Mouse (Mus musculus) MEL (cell line): ENCODE measurements around the gene Rcan2. TPM values are rescaled to one million over a fixed set of nuclear protein-coding genes. Genes with fewer than 3 reads are reported as not detected.

Experiments
- DNase-seq: peaks from one replicate; pipeline ENCODE4 v3.0.0; 2011; ENCODE audit warnings: low read depth, low spot score
- H3K27ac ChIP-seq: 2 replicates; pipeline ENCODE4 v1.5.1; 2012; ENCODE audit warnings: low read depth, mild to moderate bottlenecking, control low read depth, low read length, moderate library complexity; ENCODE audit not compliant: control insufficient read depth
- H3K27me3 ChIP-seq, 2 experiments: fragments of 150-350 bp in 1 of 2; sonication (generic) in 1 of 2; 2 replicates each; pipeline ENCODE4 v1.6.1; 2012; ENCODE audit warnings: low read length in 2 of 2, mild to moderate bottlenecking in 2 of 2, improper control_type of control experiment in 1 of 2, moderate library complexity in 1 of 2; ENCODE audit not compliant: insufficient read depth in 2 of 2, control insufficient read depth in 1 of 2
- H3K36me3 ChIP-seq, 2 experiments: 2 replicates each; pipeline ENCODE4 v1.6.1; 2012 to 2014; ENCODE audit warnings: low read length in 2 of 2, improper control_type of control experiment in 1 of 2, inconsistent platforms in 1 of 2, mild to moderate bottlenecking in 1 of 2; ENCODE audit not compliant: insufficient read depth in 2 of 2, control insufficient read depth in 1 of 2
- H3K4me1 ChIP-seq, 2 experiments: fragments of 150-350 bp in 1 of 2; sonication (generic) in 1 of 2; 2 replicates each; pipeline ENCODE4 v1.6.1; 2012; ENCODE audit warnings: low read length in 2 of 2, improper control_type of control experiment in 1 of 2, mild to moderate bottlenecking in 1 of 2; ENCODE audit not compliant: insufficient read depth in 2 of 2, control insufficient read depth in 1 of 2
- H3K4me3 ChIP-seq, 2 experiments: fragments of 150-350 bp in 1 of 2; sonication (generic) in 1 of 2; 2 replicates each; pipeline ENCODE4 v1.5.1; 2012; ENCODE audit warnings: low read depth in 2 of 2, low read length in 2 of 2, mild to moderate bottlenecking in 2 of 2, moderate library complexity in 2 of 2, control low read depth in 1 of 2, improper control_type of control experiment in 1 of 2; ENCODE audit not compliant: control insufficient read depth in 1 of 2, insufficient read depth in 1 of 2
- H3K79me2 ChIP-seq: 2 replicates; pipeline ENCODE4 v1.6.1; 2012; ENCODE audit warnings: mild to moderate bottlenecking, low read length, moderate library complexity; ENCODE audit not compliant: control insufficient read depth, poor library complexity, insufficient read depth
- H3K9ac ChIP-seq: 2 replicates; pipeline ENCODE4 v1.6.1; 2012; ENCODE audit warnings: low read depth, mild to moderate bottlenecking, control low read depth, low read length, moderate library complexity; ENCODE audit not compliant: control insufficient read depth, poor library complexity, severe bottlenecking
- H3K9me3 ChIP-seq: fragments of 150-350 bp; sonication (generic); replicated peaks from 2 replicates; pipeline ENCODE4 v1.6.1; 2012; ENCODE audit warnings: mild to moderate bottlenecking, low read length, improper control_type of control experiment, moderate library complexity; ENCODE audit not compliant: insufficient read depth
- BHLHE40 ChIP-seq: IDR thresholded peaks from 2 replicates; pipeline ENCODE4 v1.6.1; 2012; ENCODE audit warnings: low read depth, mild to moderate bottlenecking, inconsistent platforms, low read length, improper control_type of control experiment, borderline replicate concordance
- CHD1 ChIP-seq: IDR thresholded peaks from 2 replicates; pipeline ENCODE4 v1.6.1; 2012; ENCODE audit warnings: low read depth, mild to moderate bottlenecking, inconsistent platforms, low read length, improper control_type of control experiment
- ELF1 ChIP-seq: IDR thresholded peaks from 2 replicates; pipeline ENCODE4 v1.6.1; 2014; ENCODE audit warnings: low read depth, mild to moderate bottlenecking, inconsistent platforms, low read length, improper control_type of control experiment, moderate library complexity
- EP300 ChIP-seq, 2 experiments: IDR thresholded peaks; 2 replicates each; pipeline ENCODE4 v1.6.1; 2011; ENCODE audit warnings: improper control_type of control experiment in 2 of 2, low read length in 2 of 2, low read depth in 1 of 2, mild to moderate bottlenecking in 1 of 2
- ETS1 ChIP-seq: IDR thresholded peaks from 2 replicates; pipeline ENCODE4 v1.6.1; 2012; ENCODE audit warnings: low read depth, mild to moderate bottlenecking, inconsistent platforms, low read length, improper control_type of control experiment, moderate library complexity
- GABPA ChIP-seq: IDR thresholded peaks from 2 replicates; pipeline ENCODE4 v1.6.1; 2012; ENCODE audit warnings: low read depth, mild to moderate bottlenecking, inconsistent platforms, low read length, improper control_type of control experiment, moderate library complexity
- HCFC1 ChIP-seq: IDR thresholded peaks from 2 replicates; pipeline ENCODE4 v1.6.1; 2012; ENCODE audit warnings: low read depth, mild to moderate bottlenecking, inconsistent platforms, low read length, improper control_type of control experiment, moderate library complexity
- MAFK ChIP-seq: IDR thresholded peaks from 2 replicates; pipeline ENCODE4 v1.6.1; 2011; ENCODE audit warnings: low read depth, mild to moderate bottlenecking, low read length, improper control_type of control experiment, borderline replicate concordance
- MAX ChIP-seq: IDR thresholded peaks from 2 replicates; pipeline ENCODE4 v1.6.1; 2011; ENCODE audit warnings: low read length, improper control_type of control experiment
- MEF2A ChIP-seq: IDR thresholded peaks from 2 replicates; pipeline ENCODE4 v1.6.1; 2014; ENCODE audit warnings: low read depth, mild to moderate bottlenecking, inconsistent platforms, low read length, improper control_type of control experiment; ENCODE audit not compliant: poor library complexity, insufficient replicate concordance, severe bottlenecking; ENCODE audit errors: extremely low read depth
- MYC ChIP-seq: IDR thresholded peaks from 2 replicates; pipeline ENCODE4 v1.6.1; 2011; ENCODE audit warnings: low read depth, mild to moderate bottlenecking, low read length, improper control_type of control experiment, moderate library complexity
- NRF1 ChIP-seq: IDR thresholded peaks from 2 replicates; pipeline ENCODE4 v1.6.1; 2014; ENCODE audit warnings: low read depth, mild to moderate bottlenecking, inconsistent platforms, low read length, improper control_type of control experiment, moderate library complexity; ENCODE audit not compliant: poor library complexity, insufficient read depth, severe bottlenecking
- POLR2AphosphoS2 ChIP-seq: IDR thresholded peaks from 2 replicates; pipeline ENCODE4 v1.6.1; 2011; ENCODE audit warnings: low read length, improper control_type of control experiment
- POLR2AphosphoS5 ChIP-seq: IDR thresholded peaks from 2 replicates; pipeline ENCODE4 v1.6.1; 2012; ENCODE audit warnings: low read depth, borderline replicate concordance, mild to moderate bottlenecking, inconsistent platforms, low read length, moderate library complexity, mixed read lengths
- RAD21 ChIP-seq: IDR thresholded peaks from 2 replicates; pipeline ENCODE4 v1.6.1; 2011; ENCODE audit warnings: mild to moderate bottlenecking, low read depth, low read length, improper control_type of control experiment
- SIN3A ChIP-seq: IDR thresholded peaks from 2 replicates; pipeline ENCODE4 v1.6.1; 2012; ENCODE audit warnings: low read length, improper control_type of control experiment, inconsistent platforms
- TAL1 ChIP-seq: IDR thresholded peaks from 2 replicates; pipeline ENCODE4 v1.6.1; 2012; ENCODE audit warnings: mild to moderate bottlenecking, inconsistent platforms, low read length, moderate library complexity, mixed read lengths
- TBP ChIP-seq: IDR thresholded peaks from 2 replicates; pipeline ENCODE4 v1.8.0; 2011; ENCODE audit warnings: low read depth, low read length, improper control_type of control experiment
- TCF12 ChIP-seq: IDR thresholded peaks from 2 replicates; pipeline ENCODE4 v1.6.1; 2014; ENCODE audit warnings: low read depth, mild to moderate bottlenecking, inconsistent platforms, low read length, improper control_type of control experiment, moderate library complexity
- USF2 ChIP-seq, 2 experiments: IDR thresholded peaks; 2 replicates each; pipeline ENCODE4 v1.6.1; 2011 to 2012; ENCODE audit warnings: improper control_type of control experiment in 2 of 2, low read length in 2 of 2, borderline replicate concordance in 1 of 2, inconsistent platforms in 1 of 2, low read depth in 1 of 2, mild to moderate bottlenecking in 1 of 2; ENCODE audit not compliant: insufficient read depth in 1 of 2
- ZC3H11A ChIP-seq: IDR thresholded peaks from 2 replicates; pipeline ENCODE4 v1.6.1; 2012; ENCODE audit warnings: low read depth, mild to moderate bottlenecking, inconsistent platforms, low read length, improper control_type of control experiment
- ZKSCAN1 ChIP-seq: IDR thresholded peaks from 2 replicates; pipeline ENCODE4 v1.6.1; 2012; ENCODE audit warnings: low read depth, mild to moderate bottlenecking, inconsistent platforms, low read length, improper control_type of control experiment, moderate library complexity
- polyA plus RNA-seq, 2 experiments: library from polyadenylated mRNA; stranded (reverse) in 1 of 2; unstranded in 1 of 2; fragments of >175 nt in 1 of 2; fragments of >200 nt in 1 of 2; gene quantifications; 2 replicates each; pipeline versions ENCODE4 v1.2.1 to v1.2.4; 2012; ENCODE audit warnings: low replicate concordance in 2 of 2, low read depth in 1 of 2; ENCODE audit not compliant: insufficient read length in 2 of 2, insufficient read depth in 1 of 2, missing spikeins in 1 of 2
- total RNA-seq: library from RNA; depleted of rRNA; stranded (reverse); fragments of 300-350 nt; gene quantifications from 2 replicates; pipeline ENCODE4 v1.2.3, GENCODE M21; 2012

The Rcan2 gene
- total and polyA plus RNA-seq, 3 experiments, result 0.52 TPM; not detected in 2

- Histone ChIP-seq H3K79me2 (no peaks in the 10 kb centered on the region), H3K4me3 (no peak overlapping the region), H3K9ac (no peak overlapping the region), H3K27ac (no peak overlapping the region), H3K9me3 (no peaks in the 10 kb centered on the region), H3K36me3 (no peaks in the 10 kb centered on the region), H3K27me3 (no peaks in the 10 kb centered on the region), H3K4me1 (no peaks in the 10 kb centered on the region)
- no peak for TF ChIP-seq EP300 (IDR thresholded peaks at IDR 0.05; ENCODE audit: low read depth in 1 of 2, low read length in 2 of 2)
- TF ChIP-seq MYC, result no peak
- TF ChIP-seq USF2 (IDR thresholded peaks at IDR 0.05; ENCODE audit: borderline replicate concordance in 1 of 2, insufficient read depth in 1 of 2, low read depth in 1 of 2, low read length in 2 of 2), result no peak
- DNase-seq, result no peak
Observed at GRCm38 (mm10) chr17:44013756-44014510, 212.8 kb downstream of the Rcan2 start.

GRCm38 (mm10) chr17:44016314-44016713 lies 215.2 kb downstream of the Rcan2 start:
- Histone ChIP-seq H3K9ac (no peak overlapping the region), H3K79me2 (no peaks in the 10 kb centered on the region), H3K27ac (no peak overlapping the region), H3K9me3 (no peaks in the 10 kb centered on the region), H3K4me3 (no peak overlapping the region), H3K27me3 (no peaks in the 10 kb centered on the region), H3K4me1 (no peaks in the 10 kb centered on the region), H3K36me3 (no peaks in the 10 kb centered on the region)
- no peak for DNase-seq
- no peak for TF ChIP-seq ELF1
- TF ChIP-seq TCF12, result no peak
- no peak for TF ChIP-seq HCFC1
- TF ChIP-seq SIN3A, result no peak

- Histone ChIP-seq H3K27ac (no peak overlapping the region), H3K4me3 (no peak overlapping the region), H3K27me3 (no peaks in the 10 kb centered on the region), H3K9me3 (no peaks in the 10 kb centered on the region), H3K9ac (no peak overlapping the region), H3K4me1 (no peaks in the 10 kb centered on the region), H3K79me2 (no peaks in the 10 kb centered on the region), H3K36me3 (no peaks in the 10 kb centered on the region)
- no peak for TF ChIP-seq ZKSCAN1
- no peak for TF ChIP-seq MAFK
- TF ChIP-seq GABPA, result no peak
- TF ChIP-seq POLR2AphosphoS2, result no peak
- no peak for TF ChIP-seq TBP
- TF ChIP-seq TAL1, result no peak
- TF ChIP-seq MAX, result no peak
- TF ChIP-seq ELF1, result no peak
- no peak for TF ChIP-seq ETS1
- TF ChIP-seq BHLHE40, result no peak
- no peak for TF ChIP-seq CHD1
- TF ChIP-seq NRF1, result no peak
- TF ChIP-seq POLR2AphosphoS5, result no peak
- no peak for TF ChIP-seq MEF2A
- no peak for TF ChIP-seq SIN3A
- TF ChIP-seq RAD21, result no peak
- no peak for TF ChIP-seq ZC3H11A
- DNase-seq, result no peak
Observed at GRCm38 (mm10) chr17:44020707-44021220, 219.6 kb downstream of the Rcan2 start.
